Mouse (Mus musculus) frontal cortex, adult (tissue): ENCODE measurements around the gene Nr6a1.

Source experiments
- ATAC-seq: cut with Nextera tagmentation; 2 replicates; pipeline ENCODE4 v1.9.2; 2017; ENCODE audit warnings: mild to moderate bottlenecking, moderate library complexity, mixed read lengths; ENCODE audit not compliant: low TSS enrichment

Nr6a1 gene

GRCm38 (mm10) chr2:38675366-38675969 lies 252.0 kb downstream of the Nr6a1 start:
- ATAC-seq, result no peak
